Mouse (Mus musculus) right cerebral cortex, postnatal 25 days (tissue): Measurements from ENCODE around the gene Acvr1.

ENCODE experiments used
- DNase-seq: peaks from one replicate; pipeline ENCODE4 v3.0.0; 2022

Gene Acvr1

DNA sequence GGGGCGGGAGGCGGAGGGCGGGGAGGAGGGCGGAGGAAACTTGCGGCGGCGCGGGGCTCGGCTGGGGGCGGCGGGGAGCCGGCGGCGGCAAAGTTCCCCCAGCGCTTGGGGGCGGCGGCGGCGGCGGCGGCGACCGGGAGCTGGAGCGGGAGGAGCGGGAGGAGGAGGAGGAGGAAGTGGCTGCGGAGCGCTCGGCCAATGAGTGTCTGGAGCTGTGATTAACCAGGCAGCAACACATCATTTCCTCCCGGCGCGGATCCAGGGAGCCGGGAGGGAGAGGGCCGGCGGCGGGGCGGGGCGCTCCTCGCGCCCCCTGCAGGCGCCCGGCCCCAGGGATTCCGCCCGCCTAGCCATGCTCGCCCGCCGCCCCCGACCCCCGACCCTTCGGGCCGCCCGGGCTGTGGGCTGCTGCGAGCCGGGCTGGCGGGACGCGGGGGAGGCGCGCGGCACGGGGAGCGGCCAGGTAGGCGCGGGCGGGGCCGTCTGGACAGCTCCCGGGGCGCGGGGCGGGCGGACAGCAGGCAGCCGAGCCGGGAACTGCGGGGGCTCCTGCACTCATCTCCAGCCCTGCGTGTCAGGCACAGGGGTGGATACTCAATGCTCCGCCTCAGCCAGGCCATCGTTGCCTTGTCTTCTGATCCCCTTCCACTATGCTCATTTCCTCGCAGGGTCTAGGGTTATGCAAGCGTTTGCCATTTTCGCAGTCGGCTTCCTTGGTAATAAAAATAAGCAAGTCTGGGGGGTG, at the start of gene Acvr1, which contains the start of gene Upp2:
Gene Acvr1 (minus strand): TSS at position 92 of the 745 bp plus-strand sequence.
Gene Upp2 (plus strand): TSS at position 233 of the 745 bp plus-strand sequence.
- DNase-seq, result peak; percentile 88

DNA sequence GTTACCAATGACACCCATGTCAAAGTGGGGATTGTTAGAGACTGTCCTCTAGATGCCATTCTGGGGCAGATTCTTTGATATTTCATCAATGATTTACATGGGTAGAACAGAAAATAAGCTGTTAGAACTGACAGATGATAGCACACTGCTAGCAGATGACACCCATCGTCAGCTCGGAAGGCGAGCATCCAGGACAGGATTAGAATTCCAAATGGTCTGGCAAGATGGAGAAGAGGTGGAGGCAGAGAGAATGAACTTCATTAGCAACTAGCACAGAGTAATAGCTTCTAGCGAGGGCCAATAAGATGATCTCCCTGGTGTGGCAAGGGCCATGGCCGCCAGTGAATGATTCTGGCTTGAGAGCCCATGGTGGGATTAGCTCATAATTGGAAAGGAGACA, 48.8 kb upstream of the Acvr1 start:
- no peak for DNase-seq

DNA sequence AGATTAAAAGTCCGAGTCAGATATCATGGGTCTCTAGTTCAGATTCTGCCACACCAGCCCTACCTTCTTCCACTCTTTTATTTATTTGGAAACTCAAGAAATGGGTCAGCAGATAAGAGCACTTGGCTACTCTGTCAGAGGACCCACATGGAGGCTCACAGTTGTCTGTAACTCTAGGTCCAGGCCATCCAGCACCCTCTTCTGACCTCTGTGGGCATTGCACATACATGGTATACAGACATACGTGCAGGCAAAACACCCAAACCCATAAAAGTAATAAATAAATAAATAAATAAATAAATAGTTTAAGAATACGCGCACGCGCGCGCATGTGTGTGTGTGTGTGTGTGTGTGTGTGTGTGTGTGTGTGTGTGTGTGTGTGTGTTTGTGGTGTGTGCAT, 47.9 kb upstream of the Acvr1 start:
- no peak for DNase-seq

DNA sequence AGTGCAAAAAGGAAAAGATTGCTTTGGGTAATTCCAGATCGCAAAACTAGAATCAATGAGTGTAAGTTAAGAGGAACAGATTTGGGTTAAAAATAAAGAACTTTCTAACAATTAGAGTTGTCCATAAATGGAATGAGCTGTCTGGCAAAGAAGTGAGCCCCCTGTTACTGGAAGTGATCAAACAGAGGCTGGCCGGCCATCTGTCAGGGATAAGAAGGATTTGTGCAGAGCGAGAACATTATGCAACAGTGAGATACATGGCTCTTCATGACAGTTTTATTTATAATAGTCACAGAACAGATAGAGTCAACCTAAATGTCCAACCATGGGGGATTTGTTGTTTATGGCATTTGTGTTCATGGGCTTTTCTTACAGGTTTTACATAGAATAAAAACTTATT, 46.8 kb upstream of the Acvr1 start:
- no peak for DNase-seq

DNA sequence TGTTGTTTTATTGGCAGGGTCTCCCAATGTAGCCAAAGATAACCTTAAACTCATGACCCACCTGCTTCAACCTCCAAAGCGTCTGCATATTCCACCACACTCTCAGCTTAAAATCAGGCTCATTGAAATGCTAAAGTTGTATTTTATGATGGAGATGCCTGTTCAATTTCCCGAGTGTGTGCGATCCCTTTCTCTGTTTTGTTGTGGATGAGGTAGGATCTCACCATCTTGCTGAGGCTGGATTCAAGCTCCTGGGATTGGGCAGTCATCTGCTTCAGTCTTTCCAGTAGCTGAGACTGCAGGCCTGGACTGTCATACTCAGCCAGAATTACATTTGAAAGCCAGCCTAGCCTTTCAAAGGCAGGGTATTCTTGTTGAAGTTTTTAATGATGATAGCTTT, 37.8 kb upstream of the Acvr1 start:
- DNase-seq, result no peak

DNA sequence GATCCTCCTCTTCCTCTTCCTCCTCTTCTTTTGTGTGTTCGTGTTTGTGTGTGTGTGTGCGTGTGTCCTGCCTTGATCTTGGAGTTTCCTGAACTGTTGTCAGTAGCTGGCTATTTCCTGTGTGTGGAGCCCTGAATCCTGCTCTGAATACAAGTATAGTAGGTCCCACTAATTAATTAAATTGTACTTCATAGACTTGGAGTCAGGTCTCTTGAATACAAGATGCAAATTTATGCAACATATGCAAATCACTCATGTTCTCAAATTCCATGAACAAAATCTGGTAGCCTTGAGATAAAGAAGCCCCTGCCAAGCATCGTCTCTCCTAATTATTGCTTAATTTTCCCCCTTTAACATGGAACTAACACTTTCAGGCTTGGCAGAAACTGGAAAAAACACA, 36.4 kb upstream of the Acvr1 start:
- no peak for DNase-seq

DNA sequence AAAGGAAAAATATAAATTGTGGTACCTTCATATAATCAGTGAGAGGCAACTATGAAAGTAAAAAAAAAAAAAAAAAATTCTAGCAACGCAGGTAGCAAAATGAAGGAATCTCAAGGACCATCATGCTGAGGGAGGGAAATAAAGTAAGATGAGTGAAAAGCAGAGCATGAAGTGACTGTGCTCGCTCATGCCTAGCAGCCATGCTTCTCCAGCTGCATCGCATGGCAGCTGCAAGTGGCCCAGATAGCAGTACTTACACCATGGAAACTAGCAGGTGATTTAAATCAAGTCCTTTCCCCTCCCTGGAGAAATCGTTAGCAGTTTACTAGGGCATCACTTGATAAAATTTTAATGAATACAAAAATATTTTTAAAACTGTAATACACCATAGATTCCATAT, 34.4 kb upstream of the Acvr1 start:
- DNase-seq, result no peak

DNA sequence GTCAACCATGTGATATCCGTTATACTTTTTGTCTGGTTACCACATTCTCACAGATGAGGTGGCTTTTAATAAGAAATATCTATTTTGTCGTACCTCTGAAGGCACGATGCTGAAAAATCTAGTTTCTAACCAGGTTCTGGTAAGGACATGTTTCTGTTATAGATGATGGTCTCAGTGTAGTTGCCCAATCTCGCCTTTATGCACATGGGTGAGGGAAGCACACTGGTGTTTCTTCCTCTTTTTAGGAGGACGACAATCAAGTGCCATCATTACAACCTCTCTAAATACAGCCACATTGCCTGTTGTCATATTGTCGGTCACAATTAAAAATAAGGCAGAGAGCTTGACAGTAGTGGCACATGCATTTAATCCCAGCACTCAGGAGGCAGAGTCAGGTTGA, 32.7 kb upstream of the Acvr1 start:
- DNase-seq, result no peak

DNA sequence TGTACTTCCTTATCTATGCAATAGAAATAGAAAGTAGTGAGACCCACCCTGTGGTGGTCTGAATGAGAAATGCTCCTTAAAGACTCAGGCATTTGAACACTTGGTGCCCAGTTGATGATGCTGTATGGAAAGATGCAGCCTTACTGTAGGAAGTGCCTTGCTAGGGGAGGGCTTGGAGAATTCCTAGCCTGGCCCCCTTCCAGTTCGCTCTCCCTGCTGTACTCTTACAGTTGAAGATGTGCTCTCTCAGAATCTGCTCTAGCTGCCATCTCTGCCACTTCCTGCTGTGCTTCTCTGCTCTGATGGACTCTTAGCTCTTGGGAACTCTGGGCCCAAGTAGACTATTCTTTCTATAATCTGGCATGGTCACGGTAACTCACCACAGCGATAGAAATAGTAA, 30.6 kb upstream of the Acvr1 start:
- no peak for DNase-seq

DNA sequence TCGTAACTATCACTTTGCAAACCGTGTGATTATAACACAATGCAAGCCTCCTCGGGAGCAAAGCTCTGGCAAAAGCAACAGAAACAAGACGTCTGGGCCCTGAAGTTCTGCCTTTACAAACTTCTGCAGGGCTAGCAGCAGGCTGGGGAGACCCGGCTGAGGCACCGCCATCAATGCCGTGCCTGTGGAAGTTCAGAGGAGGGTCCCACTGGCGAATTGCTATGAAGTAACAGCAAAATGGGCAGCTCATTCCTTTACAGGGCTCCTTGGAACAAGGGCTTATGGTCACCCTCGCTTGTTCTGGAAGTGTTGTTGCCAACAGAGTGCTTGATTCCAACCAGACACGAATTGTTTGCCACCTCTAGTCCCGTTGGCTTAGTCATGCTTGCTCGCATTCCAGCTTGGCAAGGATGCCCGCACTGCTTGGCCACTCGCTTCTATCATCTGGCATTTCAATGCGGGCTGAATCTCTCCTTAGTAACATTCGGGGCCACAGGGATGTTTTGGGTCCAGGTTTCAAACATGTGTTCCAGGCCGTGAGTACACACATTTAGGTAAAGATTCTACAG, 29.9 kb upstream of the Acvr1 start:
- DNase-seq, result peak; percentile 53

DNA sequence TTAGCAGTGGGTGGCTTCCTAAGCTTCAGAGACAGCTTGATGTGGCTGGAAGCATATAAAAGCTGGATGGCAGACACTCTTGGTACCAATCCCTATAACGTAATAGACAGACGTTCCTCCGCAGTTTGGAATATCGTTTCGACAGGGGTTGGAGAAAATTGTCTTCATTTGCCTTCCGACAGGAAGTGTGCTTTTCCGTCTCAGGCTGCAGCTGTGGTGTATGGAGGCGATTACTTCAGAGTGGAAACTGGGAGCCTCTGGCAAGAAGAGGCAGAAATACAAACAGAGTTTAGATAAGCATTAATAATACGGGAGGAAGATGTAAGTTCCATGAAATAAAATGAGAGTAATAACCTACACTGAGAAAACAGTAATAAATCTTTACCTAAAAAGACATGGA, 28.4 kb upstream of the Acvr1 start:
- no peak for DNase-seq

DNA sequence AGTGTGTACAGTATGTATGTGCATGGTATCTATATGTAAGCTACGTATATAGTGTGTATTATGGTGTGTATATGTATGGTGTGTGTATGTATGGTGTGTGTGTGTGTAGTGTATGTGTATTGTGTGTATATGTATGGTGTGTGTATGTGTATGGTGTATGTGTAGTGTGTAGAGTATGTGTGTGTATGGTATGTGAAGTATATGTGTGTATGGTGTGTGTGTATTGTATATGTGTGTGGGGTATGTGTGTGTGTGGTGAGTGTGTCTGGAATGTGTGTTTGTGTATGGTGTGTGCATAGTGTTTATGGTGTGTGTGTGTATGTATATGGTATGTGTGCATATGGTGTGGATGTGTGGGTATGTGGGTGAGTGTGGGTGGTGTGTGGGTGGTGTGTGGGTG, 23.1 kb upstream of the Acvr1 start:
- DNase-seq, result no peak

DNA sequence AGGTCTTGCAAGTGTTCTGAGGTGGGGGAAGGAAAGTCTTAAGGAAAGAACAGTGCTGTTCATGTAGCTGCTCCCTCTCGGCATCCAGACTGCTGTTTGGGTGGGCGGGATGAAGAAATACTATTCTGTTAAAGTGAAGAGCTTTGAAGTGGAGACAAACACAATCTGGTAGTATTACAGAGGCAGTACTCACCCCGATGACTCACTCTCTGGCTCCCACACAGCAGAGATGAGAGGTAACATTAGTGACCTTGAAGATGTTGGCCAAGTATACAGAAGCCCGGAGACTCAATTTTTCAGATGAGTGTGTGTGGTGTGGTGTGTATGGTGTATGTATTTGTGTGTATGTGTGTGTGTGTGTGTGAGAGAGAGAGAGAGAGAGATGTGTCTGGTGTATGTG, 22.7 kb upstream of the Acvr1 start:
- peak; percentile 39 for DNase-seq

DNA sequence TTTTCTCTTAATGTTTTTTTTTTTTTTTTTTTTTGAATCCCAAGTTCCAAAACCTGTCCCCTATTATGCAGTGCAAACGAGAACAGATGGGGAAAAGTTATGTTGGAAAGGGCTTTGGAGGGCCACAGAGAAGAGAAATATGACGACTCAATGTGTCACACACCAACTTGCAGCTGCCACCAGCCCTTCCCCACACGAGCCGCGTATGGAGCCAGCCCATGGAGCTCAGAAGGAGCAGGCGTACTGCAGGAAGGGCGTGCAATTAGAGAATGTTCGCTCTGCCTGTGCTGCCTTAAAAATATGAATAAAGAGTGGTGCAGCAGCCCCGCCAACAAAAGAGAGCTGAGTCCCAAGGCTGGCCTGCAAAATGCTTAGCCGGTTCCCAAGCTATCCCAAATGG, 19.4 kb upstream of the Acvr1 start:
- DNase-seq, result peak; percentile 78

DNA sequence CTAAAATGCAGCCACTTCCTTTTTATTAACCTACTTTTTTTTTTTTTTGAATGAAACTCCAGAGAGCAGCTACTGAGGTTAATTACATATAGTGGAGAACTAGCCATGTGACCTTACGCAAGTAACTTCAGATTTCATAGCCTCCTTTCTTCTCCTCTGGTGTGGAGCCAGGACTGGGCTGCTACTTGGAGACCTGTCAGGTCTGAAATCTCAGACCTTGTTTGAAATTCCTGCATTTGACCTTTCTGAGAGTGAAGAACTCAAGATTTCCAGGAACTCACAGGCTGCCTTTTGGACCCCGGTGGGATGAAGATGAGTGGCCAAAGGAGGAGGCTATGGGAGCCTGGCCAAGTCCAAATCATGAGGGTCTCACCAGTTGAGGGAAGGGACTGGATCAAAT, 7.2 kb upstream of the Acvr1 start:
- no peak for DNase-seq

DNA sequence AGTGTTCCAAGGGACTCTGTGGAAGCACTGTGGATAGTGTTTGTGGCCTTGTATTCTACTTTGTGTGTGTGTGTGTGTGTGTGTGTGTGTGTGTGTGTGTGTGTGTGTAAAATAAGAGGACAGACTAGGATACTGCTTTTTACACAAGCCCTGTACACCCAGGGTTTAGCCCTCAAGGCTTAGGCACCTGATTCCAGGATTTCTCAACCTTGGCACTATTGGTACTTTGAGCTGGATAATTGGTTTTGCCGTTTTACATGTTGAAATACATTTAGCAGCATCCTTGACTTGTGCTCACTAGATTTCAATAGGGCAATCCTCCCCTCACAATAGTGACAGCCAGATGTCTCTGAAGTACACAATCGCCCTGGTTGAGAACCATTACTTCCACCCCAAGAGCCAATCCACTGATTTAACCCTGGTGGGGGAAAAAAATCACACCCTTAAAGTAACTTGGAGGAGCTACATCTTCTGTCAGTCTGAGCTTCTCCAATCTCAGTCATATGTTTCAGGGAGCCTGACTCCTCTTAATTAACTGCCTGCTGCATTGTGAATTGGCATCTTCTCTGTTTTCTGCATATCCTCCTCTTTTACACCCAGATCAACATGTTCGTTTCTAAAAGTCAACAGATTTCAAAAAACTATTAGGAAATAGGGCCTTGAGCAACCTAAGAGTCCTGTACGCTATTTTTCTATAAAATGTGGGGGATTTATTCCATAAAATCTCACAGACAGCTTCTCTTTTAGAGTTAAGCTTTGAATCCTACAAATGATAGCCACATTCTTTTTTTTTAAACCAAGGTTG, 2.1 kb upstream of the Acvr1 start:
- no peak for DNase-seq

DNA sequence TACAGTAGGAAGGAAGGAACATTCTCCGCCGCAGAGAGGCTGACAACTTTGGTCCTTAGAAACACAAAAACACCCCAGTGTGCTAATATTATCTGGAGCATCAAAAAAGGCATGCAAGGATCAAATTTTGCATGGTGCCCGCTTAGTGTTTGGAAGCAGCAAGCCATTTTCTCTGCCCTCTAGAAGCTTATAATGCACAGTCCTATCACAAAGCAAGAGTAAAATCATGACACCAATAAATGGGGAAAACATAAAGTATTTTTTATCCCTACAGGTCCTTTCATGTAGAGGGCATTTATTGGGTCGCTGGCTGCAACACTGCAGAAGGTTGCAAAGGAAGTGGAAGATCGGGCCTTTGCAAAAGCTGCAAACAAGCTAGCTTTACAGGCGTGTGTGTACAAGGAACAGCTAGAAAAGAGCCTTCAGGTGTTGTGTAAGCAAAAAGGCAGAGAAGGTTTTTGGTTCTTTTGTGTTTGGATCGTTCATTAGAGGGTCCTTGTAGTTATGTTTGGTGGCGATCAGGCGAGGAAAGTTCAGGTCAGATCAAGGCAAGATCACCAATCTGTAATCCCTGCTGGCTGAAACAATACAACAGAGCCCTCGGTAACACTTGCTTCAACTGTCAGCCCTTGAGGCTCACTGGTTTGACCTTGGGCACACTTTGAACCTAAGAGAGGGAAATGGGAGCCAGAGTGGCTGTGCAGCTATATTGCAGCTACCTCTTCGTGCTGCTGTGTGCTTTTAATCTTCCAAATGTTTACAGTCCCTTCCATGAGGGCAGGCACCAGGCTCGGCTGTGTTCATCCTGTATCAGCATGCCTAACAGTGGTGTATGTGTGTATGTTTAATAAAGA, 1.1 kb upstream of the Acvr1 start:
- peak; percentile 25 for DNase-seq

DNA sequence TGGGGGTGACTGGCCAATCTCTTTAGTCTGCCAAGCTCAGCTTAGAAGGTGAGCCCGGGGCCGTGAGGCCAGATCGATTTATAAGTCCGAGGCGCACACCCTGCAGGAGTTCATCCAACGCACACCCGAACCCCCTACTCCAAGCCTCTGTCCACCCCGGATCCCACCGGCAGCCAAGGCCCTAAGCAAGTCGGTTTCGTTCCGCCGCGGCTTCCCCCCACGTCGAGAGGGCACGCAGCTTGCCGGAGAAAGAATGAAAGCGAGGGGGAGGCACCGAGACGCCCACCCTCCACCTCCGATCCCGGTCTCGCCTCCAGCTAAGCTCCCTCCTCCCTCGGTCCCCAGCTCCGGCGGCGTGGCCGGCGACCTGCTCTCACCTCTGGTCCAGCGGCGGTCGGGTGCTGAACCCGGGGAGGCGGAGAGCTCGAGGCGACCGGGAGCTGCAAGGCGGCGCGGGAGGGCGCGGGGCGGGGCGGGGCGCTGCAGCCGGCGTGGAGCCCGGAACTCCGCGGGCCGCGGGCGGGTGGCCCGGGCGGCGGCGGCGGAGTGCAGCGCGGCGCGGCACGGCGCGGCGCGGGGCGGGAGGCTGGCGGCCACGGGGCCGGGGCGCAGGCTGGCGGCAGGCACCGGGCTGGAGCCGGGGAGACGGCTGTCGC, 419 bp downstream of the Acvr1 start:
- peak; percentile 64 for DNase-seq

DNA sequence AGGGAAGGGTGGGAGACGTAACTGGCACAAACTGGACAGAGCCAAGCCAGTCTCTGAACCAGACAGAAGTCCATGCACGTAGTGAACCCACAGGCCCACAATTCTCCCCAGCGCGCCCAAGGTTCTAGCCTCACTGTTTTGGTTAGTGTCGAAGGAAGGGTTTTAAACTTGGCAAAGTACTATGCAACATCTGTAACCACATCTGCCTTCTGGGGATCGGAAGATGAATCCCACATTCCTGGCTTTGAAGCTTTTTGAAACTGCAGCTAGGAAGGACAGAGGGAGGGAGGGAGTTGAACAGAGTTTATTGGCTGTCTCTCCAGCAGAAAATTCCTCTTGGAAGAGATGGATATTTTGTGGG, 928 bp downstream of the Acvr1 start:
- DNase-seq, result peak; percentile 26

DNA sequence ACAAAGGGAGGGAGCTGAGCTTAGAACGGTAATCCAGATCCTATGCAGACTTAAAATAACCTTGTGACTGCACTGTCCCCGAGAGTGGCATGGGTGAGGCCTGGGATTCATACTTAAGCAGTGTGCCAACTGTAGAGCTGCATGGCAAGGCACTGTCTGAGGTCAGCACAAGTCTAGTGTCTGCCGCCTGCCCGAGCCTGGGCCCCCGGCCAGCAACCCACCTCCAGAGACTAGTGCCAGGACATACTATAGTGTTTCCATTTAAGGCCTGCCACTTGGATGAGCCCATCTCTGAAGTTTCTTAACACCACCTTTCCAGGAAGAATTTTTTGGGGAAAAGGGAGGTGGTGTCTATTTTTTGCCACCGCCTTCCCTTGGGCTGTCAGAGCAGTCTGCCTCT, 1.7 kb downstream of the Acvr1 start:
- DNase-seq, result peak; percentile 68

DNA sequence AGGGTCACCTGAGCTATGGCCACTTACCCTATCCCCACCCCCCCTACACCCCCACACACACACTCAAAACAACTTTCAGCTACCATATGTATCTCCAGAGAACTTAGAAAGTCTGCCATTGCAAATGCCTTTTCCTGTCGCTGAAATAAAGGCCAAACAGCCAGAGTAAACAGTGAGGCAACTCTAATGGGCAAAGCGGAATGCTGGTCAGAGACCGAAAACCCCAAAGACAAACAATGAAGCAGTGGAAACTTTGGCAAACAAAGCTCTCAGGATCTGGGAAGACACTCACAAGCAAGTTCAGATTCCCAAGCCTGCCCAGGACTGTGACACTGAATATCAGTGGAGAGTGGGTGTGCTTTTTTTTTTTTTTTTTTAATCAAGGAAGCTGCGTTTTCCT, 4.8 kb downstream of the Acvr1 start:
- DNase-seq, result no peak

DNA sequence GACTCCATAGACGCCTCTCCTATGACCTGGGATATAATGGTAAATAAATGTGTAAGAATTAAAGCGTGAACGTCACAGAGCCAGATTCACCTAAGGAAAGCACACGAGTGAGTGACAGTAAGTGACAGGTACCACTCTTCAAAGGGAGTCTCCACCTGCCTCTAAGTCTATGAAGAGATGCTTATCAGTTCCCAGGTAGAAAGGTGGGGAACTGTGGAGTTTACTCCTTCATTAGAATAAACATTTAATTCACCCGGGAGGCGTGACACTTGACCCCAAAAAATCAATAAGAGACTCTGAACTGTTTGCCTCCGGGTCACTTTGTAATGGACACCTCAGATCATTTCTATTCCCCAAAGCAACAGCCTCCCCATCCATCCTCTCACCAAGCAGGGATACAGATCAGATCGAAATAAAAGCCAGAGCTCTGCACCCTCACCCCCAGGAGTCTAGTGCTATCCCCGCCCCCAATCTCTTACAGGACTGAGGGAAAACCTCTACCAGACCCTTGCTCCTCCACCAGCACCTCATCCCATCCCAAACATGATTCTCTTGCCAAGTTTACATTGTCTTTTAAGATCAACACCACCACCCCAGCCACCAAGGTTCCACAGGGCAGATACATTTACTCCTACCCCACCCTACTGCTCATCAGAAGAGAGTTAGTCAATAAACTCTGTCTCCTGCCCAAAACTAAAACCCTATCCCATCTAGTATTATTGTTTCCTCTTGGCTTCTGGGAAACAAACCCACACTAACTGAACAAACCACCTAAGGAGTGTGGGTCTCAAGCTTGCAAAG, 9.7 kb downstream of the Acvr1 start:
- no peak for DNase-seq
